Mouse (Mus musculus) heart, embryonic 16.5 days (tissue): Measurements from ENCODE around the gene Kcnk2. TPM values are rescaled to one million over a fixed set of nuclear protein-coding genes. Genes with fewer than 3 reads are reported as not detected.
A peak's percentile ranks its signal among the peaks of the same experiment; 100 is the strongest.

ENCODE experiments used
- ATAC-seq: fragments of 200-750 bp; cut with Nextera tagmentation; replicated peaks from 2 replicates; pipeline ENCODE4 v1.8.0; 2017; ENCODE audit warnings: moderate number of reproducible peaks; ENCODE audit not compliant: insufficient read depth, low FRiP score; ENCODE audit errors: extremely low read depth
- H3K27ac ChIP-seq: fragments of 300-500 bp; sonication (generic); 2 replicates; pipeline ENCODE4 v1.5.1; 2014; ENCODE audit warnings: mild to moderate bottlenecking, low read length, control low read depth, moderate library complexity
- H3K27me3 ChIP-seq: fragments of 300-500 bp; sonication (generic); 2 replicates; pipeline ENCODE4 v1.6.1; 2014; ENCODE audit warnings: low read length, mixed read lengths; ENCODE audit not compliant: control insufficient read depth, insufficient read depth
- H3K36me3 ChIP-seq: fragments of 300-500 bp; sonication (generic); 2 replicates; pipeline ENCODE4 v1.6.1; 2014; ENCODE audit not compliant: control insufficient read depth, insufficient read depth
- H3K4me1 ChIP-seq: fragments of 300-500 bp; sonication (generic); 2 replicates; pipeline ENCODE4 v1.6.1; 2014; ENCODE audit warnings: low read length, mixed read lengths; ENCODE audit not compliant: control insufficient read depth, insufficient read depth
- H3K4me2 ChIP-seq: fragments of 300-500 bp; sonication (generic); 2 replicates; pipeline ENCODE4 v1.6.1; 2014; ENCODE audit warnings: low read depth, mild to moderate bottlenecking, control low read depth, low read length
- H3K4me3 ChIP-seq: fragments of 300-500 bp; sonication (generic); 2 replicates; pipeline ENCODE4 v1.5.1; 2014; ENCODE audit warnings: mild to moderate bottlenecking, control low read depth, low read length
- H3K9ac ChIP-seq: fragments of 300-500 bp; sonication (generic); 2 replicates; pipeline ENCODE4 v1.6.1; 2014; ENCODE audit warnings: low read length, control low read depth
- H3K9me3 ChIP-seq: fragments of 300-500 bp; sonication (generic); replicated peaks from 2 replicates; pipeline ENCODE4 v1.6.1; 2016; ENCODE audit warnings: low read length; ENCODE audit not compliant: control insufficient read depth
- WGBS: fragments of 180-500 bp; shearing (Covaris S2); extraction: QIAGEN DNeasy Blood & Tissue Kit; methylation state at CpG from one replicate; pipeline ENCODE4 v1.1.7; 2014; 5-methylcytosine and 5-hydroxymethylcytosine counted together
- polyA plus RNA-seq: library from polyadenylated mRNA; unstranded; fragments of >200 nt; fragmentation: Nextera tagmentation; extraction: Ambion mirVana; gene quantifications from 2 replicates; pipeline ENCODE4 v1.2.1, GENCODE M21; 2015

Gene Kcnk2
- polyA plus RNA-seq, 1 experiment from 2014 or later: 1.4 TPM

GRCm38 (mm10) chr1:189215131-189215530 is 186.9 kb downstream of the Kcnk2 start:
- H3K27ac ChIP-seq: no peak overlapping the region
- WGBS: 52% methylated on average over 9 of the region's 9 CpGs
- ATAC-seq: no peak

GRCm38 (mm10) chr1:189214477-189214876 is 187.6 kb downstream of the Kcnk2 start:
- H3K36me3 ChIP-seq: no peaks in the 10 kb centered on the region
- H3K4me2 ChIP-seq: no peak overlapping the region
- H3K9ac ChIP-seq: no peak overlapping the region
- no peaks in the 10 kb centered on the region for H3K9me3 ChIP-seq
- 84% methylated on average over 3 of the region's 3 CpGs for WGBS
- no peak overlapping the region for H3K4me3 ChIP-seq
- H3K27me3 ChIP-seq: no peaks in the 10 kb centered on the region
- peaks cover 3% of the 10 kb centered on the region; the same call in 1 of the 2 replicates for H3K4me1 ChIP-seq
- no peak overlapping the region for H3K27ac ChIP-seq
- no peak for ATAC-seq

More at GRCm38 (mm10) chr1:189215131-189215530, 186.9 kb downstream of the Kcnk2 start:
- H3K9me3 ChIP-seq: no peaks in the 10 kb centered on the region
- H3K4me1 ChIP-seq: peaks cover 3% of the 10 kb centered on the region; the same call in 1 of the 2 replicates
- no peaks in the 10 kb centered on the region for H3K36me3 ChIP-seq
- no peak overlapping the region for H3K9ac ChIP-seq
- H3K27me3 ChIP-seq: no peaks in the 10 kb centered on the region
- H3K4me2 ChIP-seq: no peak overlapping the region
- no peak overlapping the region for H3K4me3 ChIP-seq

GRCm38 (mm10) chr1:189209715-189210108 is 192.4 kb downstream of the Kcnk2 start:
- no peak for ATAC-seq
- Histone ChIP-seq H3K4me1 (no peaks in the 10 kb centered on the region), H3K27me3 (no peaks in the 10 kb centered on the region), H3K4me3 (no peak overlapping the region), H3K9me3 (no peaks in the 10 kb centered on the region), H3K9ac (no peak overlapping the region), H3K36me3 (no peaks in the 10 kb centered on the region), H3K27ac (no peak overlapping the region), H3K4me2 (no peak overlapping the region)
- WGBS: 83% methylated on average over 17 of the region's 17 CpGs

GRCm38 (mm10) chr1:189209029-189209714 is 192.9 kb downstream of the Kcnk2 start:
- H3K4me1 ChIP-seq: no peaks in the 10 kb centered on the region

DNA sequence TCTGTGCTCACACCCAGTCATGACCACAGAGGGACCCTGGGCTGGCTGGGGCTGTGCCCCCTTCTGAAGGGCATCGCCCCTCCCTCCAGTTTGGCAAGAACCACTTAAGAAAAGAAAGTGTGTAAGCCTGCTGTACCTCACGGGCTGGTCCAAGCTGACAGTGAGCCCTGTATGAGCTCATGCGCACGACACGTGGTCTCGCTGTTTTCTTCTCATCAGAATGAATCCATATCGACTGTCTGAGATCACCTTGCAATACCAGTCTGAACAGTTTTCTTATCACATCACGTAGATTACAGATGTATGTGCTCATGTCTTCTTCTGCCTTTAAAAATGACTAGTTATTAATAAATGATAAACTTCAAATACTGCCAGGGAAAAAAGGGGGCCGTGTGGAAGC is 193.5 kb downstream of the Kcnk2 start:
- Histone ChIP-seq H3K9ac (no peak overlapping the region), H3K4me2 (no peak overlapping the region), H3K4me1 (no peaks in the 10 kb centered on the region), H3K27ac (no peak overlapping the region), H3K9me3 (no peaks in the 10 kb centered on the region), H3K4me3 (no peak overlapping the region), H3K36me3 (no peaks in the 10 kb centered on the region), H3K27me3 (no peaks in the 10 kb centered on the region)
- 76% methylated on average over 9 of the region's 9 CpGs for WGBS
- no peak for ATAC-seq

More at GRCm38 (mm10) chr1:189209029-189209714, 192.9 kb downstream of the Kcnk2 start:
- Histone ChIP-seq H3K9me3 (no peaks in the 10 kb centered on the region), H3K27ac (no peak overlapping the region), H3K9ac (no peak overlapping the region), H3K27me3 (no peaks in the 10 kb centered on the region), H3K4me2 (no peak overlapping the region), H3K4me3 (no peak overlapping the region), H3K36me3 (no peaks in the 10 kb centered on the region)
- ATAC-seq: no peak
- WGBS: 74% methylated on average over 12 of the region's 12 CpGs

DNA sequence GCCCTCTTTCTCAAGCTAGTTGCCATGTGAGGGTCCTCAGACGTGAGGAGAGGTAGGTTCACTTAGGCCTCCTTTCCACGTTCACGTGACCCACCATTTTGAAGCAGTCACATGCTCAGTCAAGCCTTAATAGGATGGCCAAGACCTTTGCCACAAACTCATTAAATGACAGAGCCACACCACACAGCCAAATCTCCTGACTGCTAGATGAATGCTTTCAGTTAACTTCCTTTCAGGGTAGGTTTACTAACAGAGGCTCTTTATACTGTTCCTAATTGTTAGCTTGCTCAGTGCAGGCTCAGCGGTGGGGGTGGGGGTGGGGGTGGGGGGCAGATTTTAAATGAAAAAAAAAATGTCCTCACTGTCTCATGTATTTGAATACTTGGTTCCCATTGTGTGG is 206.3 kb downstream of the Kcnk2 start:
- Histone ChIP-seq H3K27me3 (no peaks in the 10 kb centered on the region), H3K9ac (no peak overlapping the region)

GRCm38 (mm10) chr1:189187737-189188390 is 214.2 kb downstream of the Kcnk2 start:
- Histone ChIP-seq H3K4me1 (peaks cover 3% of the 10 kb centered on the region; the same call in 1 of the 2 replicates), H3K27ac (peak overlapping the region; percentile 9), H3K9me3 (no peaks in the 10 kb centered on the region), H3K36me3 (no peaks in the 10 kb centered on the region), H3K9ac (no peak overlapping the region), H3K4me3 (no peak overlapping the region), H3K4me2 (no peak overlapping the region), H3K27me3 (no peaks in the 10 kb centered on the region)
- no peak; the same call in 1 of the 2 replicates for ATAC-seq
- 47% methylated on average over 12 of the region's 12 CpGs for WGBS

More for the DNA sequence above, 206.3 kb downstream of the Kcnk2 start:
- Histone ChIP-seq H3K36me3 (no peaks in the 10 kb centered on the region), H3K4me2 (no peak overlapping the region), H3K4me1 (no peaks in the 10 kb centered on the region), H3K9me3 (no peaks in the 10 kb centered on the region), H3K4me3 (no peak overlapping the region), H3K27ac (no peak overlapping the region)
- ATAC-seq: no peak
- WGBS: 73% methylated on average over 4 of the region's 4 CpGs

- H3K27me3 ChIP-seq: no peaks in the 10 kb centered on the region
- WGBS: 34% methylated on average over 7 of the region's 7 CpGs
Observed at GRCm38 (mm10) chr1:189185206-189185750, 216.8 kb downstream of the Kcnk2 start.

GRCm38 (mm10) chr1:189177746-189178145 is 224.3 kb downstream of the Kcnk2 start:
- WGBS: 87% methylated on average over 1 of the region's 1 CpGs
- Histone ChIP-seq H3K4me3 (no peak overlapping the region), H3K4me2 (no peak overlapping the region), H3K36me3 (no peaks in the 10 kb centered on the region), H3K9ac (no peak overlapping the region), H3K4me1 (no peaks in the 10 kb centered on the region), H3K27me3 (no peaks in the 10 kb centered on the region), H3K9me3 (no peaks in the 10 kb centered on the region), H3K27ac (no peak overlapping the region)
- no peak for ATAC-seq

More at GRCm38 (mm10) chr1:189185206-189185750, 216.8 kb downstream of the Kcnk2 start:
- H3K9ac ChIP-seq: no peak overlapping the region
- H3K27ac ChIP-seq: peak overlapping the region; percentile 77
- H3K9me3 ChIP-seq: no peaks in the 10 kb centered on the region
- no peaks in the 10 kb centered on the region for H3K36me3 ChIP-seq
- H3K4me1 ChIP-seq: peaks cover 3% of the 10 kb centered on the region; the same call in 1 of the 2 replicates
- H3K4me3 ChIP-seq: no peak overlapping the region
- H3K4me2 ChIP-seq: no peak overlapping the region
- peak; percentile 70 for ATAC-seq
